Mouse (Mus musculus) kidney, adult 10 weeks (tissue): ENCODE measurements around the gene Gm49333. TPM values are rescaled to one million over a fixed set of nuclear protein-coding genes. Genes with fewer than 3 reads are reported as not detected.

Experiments
- polyA plus RNA-seq: library from polyadenylated mRNA; stranded (reverse); fragments of 350-450 nt; fragmentation: Illumina TruSeq; extraction: RNeasy Lipid Tissue Mini Kit (QIAGEN cat#74804); gene quantifications from one replicate; pipeline ENCODE4 v1.2.3, GENCODE M21; 2014; ENCODE audit warnings: low read depth, low replicate concordance

Gm49333 gene
- polyA plus RNA-seq: not detected

DNA sequence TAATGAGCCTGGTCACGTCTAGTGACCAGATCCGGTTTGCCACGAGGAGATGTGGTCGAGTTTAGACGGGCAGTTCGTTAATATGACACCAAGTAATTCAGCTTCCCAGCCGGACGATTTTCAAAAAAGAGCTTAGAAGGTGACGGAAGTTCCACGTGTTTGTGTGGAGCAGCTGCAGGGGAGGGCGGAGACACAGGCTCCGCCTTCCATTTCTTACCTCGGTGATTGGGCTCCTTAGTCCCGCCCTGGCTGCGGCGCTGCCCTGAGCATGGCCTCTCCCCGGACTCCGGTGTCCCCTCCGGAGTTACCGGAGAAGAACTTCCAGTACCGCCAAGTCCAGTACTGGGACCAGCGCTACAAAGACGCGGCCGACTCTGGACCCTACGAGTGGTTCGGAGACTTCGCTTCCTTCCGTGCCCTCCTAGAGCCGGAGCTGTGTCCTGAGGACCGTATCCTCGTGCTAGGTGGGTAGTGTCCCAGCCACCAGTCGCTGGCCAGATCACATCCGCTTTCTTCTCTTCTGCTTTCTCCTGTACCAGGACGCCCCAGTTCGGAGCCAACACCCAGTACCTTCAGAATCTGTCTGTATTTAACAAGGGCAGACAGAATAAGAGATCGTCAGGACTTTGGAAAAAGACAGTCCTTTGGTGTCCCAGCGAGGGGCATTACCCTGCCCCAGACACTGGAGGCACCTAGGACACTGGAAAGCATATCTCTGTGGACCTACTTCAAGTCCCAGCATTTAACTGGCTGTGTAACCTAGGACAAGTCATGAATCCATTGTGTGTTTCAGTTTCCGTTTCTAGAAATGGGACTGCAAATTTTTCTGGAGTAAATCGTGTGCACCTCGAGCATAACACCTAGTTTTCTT, at the start of gene Gm49333, which contains the start of the genes Eef1akmt4 and Alg3:
Gene Gm49333, plus strand, starts transcription at position 254 of the 871 bp plus-strand sequence.
Gene Eef1akmt4, plus strand, starts transcription at position 237 of the 871 bp plus-strand sequence.
Gene Alg3, minus strand, starts transcription at position 379 of the 871 bp plus-strand sequence.

DNA sequence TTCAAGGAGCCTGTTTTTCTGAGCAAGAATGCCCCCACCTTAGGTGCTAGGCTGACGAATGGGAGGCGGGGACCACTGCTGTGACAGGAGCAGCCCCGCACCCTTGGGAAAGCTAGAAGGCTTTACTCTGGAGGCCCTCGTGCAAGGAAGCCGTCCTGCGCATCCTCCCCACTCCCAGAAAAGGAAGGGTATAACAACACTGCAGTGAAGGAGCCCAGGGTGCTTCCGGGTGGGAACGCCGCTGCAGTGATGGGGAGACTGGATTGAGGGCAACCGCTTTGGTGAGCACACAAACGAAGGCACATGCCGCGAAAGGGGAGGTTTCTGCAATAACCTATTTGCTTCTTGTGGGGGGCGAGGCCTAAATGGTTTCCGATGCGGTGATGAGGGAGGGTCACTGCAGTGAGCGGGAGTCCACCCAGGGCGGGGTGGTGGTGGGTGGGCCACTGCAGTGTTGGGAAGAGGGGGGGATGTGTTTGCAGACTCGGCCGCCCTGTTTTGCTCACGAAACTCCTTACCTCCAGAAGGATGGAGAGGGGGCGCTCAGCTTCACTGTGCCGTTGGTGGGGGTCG, 22.0 kb upstream of the Gm49333 start, which contains the start of gene Vwa5b2:
Gene Vwa5b2, plus strand, starts transcription at position 106 of the 573 bp plus-strand sequence.

DNA sequence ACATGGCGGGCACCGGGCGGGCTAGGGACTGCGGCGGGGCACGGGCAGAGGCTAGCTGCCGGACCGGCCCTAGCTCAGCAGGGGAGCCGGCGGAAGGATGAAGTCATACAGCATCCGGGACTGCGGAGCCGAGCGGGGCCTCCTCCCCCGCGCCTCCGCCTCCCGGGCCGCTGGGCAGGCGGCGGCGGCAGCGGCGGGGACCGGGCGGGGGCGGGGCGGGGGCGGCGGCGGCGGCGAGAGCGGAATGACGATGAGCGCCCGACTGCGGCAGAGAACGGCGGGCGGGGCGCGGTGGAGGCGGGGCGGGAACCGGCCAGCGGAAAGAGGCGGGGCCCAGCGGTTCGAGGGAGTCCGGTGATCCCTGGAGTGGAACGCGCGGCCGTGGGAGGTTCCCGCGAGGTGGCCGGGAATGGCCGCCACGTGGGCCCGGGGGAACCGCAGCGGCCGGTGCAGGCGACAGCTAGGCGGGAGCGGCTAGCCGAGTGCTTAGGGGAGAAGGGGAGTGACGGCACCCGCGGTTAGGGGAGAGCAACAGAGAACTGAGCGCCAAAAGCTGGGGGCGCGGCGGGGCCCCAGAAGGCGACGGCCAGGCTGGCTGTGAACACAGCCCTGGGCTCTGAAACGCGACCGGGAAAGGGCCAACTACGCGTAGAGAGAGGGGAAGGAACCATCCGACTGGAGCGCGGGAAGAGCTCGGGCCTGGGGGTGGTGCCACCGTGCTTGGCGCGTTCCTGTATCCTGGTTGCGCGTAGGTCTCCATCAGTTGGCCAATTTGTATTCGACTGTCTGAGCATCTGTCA, 10.0 kb downstream of the Gm49333 start, which contains the start of gene Camk2n2:
Gene Camk2n2, minus strand, starts transcription at position 97 of the 800 bp plus-strand sequence.

DNA sequence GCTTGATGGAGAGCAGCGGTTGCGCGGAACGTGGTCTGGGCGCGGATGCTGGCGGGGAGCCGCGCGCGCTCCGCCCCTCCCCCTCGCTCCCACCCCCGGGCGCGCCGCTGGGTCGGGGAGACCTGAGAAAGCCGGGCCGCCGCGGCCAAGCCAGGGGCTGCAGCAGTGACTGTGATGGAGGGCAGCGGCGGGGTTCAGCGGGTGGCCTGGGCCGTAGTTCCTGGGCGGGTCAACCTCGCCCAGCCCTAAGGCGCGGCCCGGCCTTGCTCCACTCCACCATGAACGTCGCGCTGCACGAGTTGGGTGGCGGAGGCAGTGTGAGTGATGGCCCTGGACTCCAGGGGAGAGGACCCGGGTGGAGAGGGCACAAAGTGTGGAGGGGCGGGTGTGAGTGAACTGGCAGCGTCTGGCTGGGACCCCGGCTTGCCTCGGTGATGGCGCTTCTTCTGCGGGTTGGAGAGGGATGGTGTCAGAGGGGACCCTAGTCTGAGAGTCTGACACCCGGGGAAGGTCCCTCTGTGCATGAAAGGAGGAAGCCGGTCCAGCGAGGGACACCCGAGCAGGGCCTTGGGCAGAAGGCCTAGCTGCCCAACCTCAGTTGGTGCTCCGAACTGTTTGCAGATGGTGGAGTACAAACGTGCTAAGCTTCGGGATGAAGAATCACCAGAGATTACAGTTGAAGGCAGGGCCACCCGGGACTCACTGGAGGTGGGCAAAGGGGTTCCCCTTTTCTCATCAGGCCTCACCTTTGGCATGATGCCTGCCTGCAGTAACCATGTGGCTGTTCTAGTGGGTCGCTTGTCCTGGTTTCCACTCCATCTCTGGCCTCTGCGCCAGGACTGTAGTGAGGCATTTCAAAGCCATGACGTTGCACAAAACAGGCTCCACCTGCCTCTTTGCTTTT, 18.6 kb downstream of the Gm49333 start, which contains the start of gene Ece2:
Gene Ece2, plus strand, starts transcription at position 98 of the 904 bp plus-strand sequence.

DNA sequence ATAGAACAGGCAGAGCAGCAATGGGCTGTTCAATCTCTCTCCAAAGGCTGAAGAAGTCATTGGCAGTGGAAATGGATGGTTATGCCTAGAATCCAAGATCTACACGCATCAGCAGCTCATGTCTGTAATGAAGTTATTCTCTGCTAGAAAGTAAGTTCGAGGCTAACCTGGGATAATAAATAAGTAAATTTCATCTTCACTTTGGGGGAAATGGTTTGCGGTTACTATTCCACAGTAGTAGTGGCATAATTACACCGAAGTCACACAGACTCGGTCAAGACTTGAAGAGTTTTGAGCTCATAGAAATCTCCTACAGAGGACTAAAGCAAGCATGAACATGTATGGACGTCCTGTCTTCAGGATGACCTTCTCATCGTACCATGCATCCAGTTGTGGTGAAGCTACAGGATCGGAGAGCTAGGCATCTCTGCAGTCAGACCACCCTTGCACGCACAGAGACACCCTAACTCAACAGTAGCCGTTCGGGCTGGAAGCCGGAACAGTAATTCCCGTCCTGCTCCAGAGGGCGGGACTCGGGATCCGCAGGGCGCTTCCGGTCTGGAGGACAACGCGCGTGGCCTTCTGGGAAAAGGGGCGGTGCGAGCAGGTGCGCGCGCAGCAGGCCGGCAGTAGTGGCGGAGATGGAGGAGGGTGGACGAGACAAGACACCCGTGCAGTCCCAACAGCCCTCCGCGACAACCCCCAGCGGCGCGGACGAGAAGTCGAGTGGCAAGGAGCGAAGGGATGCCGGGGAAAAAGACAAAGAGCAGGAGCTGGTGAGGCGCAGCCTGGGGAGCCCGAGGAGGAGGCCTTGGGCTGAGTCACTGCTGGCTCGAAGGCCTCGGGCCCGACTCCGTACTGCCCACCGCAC, 39.9 kb downstream of the Gm49333 start, which contains the start of gene Psmd2:
Gene Psmd2, plus strand, starts transcription at position 577 of the 871 bp plus-strand sequence.

DNA sequence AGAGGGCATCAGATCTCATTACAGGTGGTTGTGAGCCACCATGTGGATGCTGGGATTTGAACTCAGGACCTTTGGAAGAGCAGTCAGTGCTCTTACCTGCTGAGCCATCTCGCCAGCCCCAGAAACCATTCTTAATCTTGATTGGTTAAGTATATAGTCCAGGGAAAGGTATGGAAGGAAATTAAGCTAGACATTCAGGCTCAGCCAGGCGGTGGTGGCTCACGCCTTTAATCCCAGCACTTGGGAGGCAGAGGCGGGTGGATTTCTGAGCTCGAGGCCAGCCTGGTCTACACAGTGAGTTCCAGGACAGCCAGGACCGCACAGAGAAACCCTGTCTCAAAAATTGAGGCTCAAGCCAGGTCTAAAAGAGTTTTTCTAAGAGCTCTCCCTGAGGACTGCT, 56.6 kb downstream of the Gm49333 start, which contains the start of gene Eif4g1:
Gene Eif4g1, plus strand, starts transcription at position 301 of the 400 bp plus-strand sequence.

DNA sequence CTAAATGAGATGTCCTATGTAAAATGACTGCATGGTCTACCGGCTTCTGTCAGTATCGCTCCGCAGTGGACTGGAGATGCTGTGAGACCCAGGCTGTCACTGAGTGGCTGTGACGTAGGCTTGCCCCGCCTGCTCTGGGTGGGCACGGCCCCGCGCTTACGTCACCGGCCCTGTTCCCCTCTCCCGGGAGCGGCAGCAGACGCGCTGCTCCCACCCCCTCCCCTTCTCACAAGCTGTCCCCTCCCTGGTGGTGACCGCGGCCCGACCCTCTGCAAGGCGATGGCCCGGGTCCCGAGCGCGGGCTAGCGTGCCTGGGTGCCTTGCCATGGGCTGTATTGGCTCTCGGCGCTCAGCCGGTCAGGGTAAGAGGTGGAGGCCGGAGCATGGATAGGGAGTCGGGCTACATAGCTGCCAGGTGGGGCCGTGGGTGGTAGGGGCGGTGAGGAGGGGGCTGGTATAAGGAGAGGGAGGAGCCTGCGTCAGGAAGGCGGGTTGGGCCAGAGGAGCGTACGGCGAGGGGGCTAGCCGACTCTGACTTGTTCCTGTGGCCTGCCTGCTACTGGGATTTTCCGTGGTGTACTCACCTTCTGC, 81.8 kb downstream of the Gm49333 start, which contains the start of gene Fam131a:
Gene Fam131a, plus strand, starts transcription at position 131 of the 591 bp plus-strand sequence.

Other genes with a start within 250 kb of the Gm49333 start
- gene Abcc5, start 185.2 kb upstream of the Gm49333 start, polyA plus RNA-seq: 30.8 TPM
- gene Eif2b5, start 112.8 kb upstream of the Gm49333 start, polyA plus RNA-seq: 11.9 TPM
- gene Dvl3, start 94.6 kb upstream of the Gm49333 start, polyA plus RNA-seq: 18.8 TPM
- gene Ap2m1, start 76.1 kb upstream of the Gm49333 start, polyA plus RNA-seq: 132 TPM
- gene Abcf3, start 63.0 kb upstream of the Gm49333 start, polyA plus RNA-seq: 19.3 TPM
- gene Vwa5b2, start 22.1 kb upstream of the Gm49333 start, polyA plus RNA-seq: not detected
- 0.57 TPM for gene Eef1akmt4, start within 50 bp of the Gm49333 start, polyA plus RNA-seq
- gene Alg3, start 125 bp downstream of the Gm49333 start, polyA plus RNA-seq: 4.7 TPM
- 0.49 TPM for gene Camk2n2, start 9.7 kb downstream of the Gm49333 start, polyA plus RNA-seq
- gene Ece2, start 18.2 kb downstream of the Gm49333 start, polyA plus RNA-seq: not detected
- gene Psmd2, start 40.0 kb downstream of the Gm49333 start, polyA plus RNA-seq: 67.2 TPM
- 88.1 TPM for gene Eif4g1, start 56.7 kb downstream of the Gm49333 start, polyA plus RNA-seq
- gene Fam131a, start 81.6 kb downstream of the Gm49333 start, polyA plus RNA-seq: not detected
- 16.5 TPM for gene Polr2h, start 106.1 kb downstream of the Gm49333 start, polyA plus RNA-seq
- not detected for gene Clcn2, start 106.1 kb downstream of the Gm49333 start, polyA plus RNA-seq
- 0.24 TPM for gene Chrd, start 121.5 kb downstream of the Gm49333 start, polyA plus RNA-seq
- 0.36 TPM for gene Thpo, start 122.9 kb downstream of the Gm49333 start, polyA plus RNA-seq